Mouse (Mus musculus): ENCODE data around the gene Dnajb1.
"Not testable (repeated sequence)": the region's sequence is repeated elsewhere in the genome, so short reads cannot be mapped to it uniquely, and the experiment has no call there.

Gene Dnajb1

GRCm38 (mm10) chr8:83577384-83577791, 30.6 kb upstream of the Dnajb1 start:
- peak; percentile 14 for DNase-seq (ENCODE audit: extremely low spot score, low spot score)

GRCm38 (mm10) chr8:83578131-83579055, 29.6 kb upstream of the Dnajb1 start:
- DNase-seq (ENCODE audit: extremely low spot score, low spot score), result peak; percentile 19

GRCm38 (mm10) chr8:83579676-83580075, 28.3 kb upstream of the Dnajb1 start:
- no peak for DNase-seq (ENCODE audit: extremely low spot score, low spot score)

GRCm38 (mm10) chr8:83580826-83581225, 27.2 kb upstream of the Dnajb1 start:
- no peak for DNase-seq (ENCODE audit: extremely low spot score, low spot score)

- DNase-seq (ENCODE audit: extremely low spot score, low spot score), result no peak
Observed at GRCm38 (mm10) chr8:83582226-83582625, 25.8 kb upstream of the Dnajb1 start.

- DNase-seq (ENCODE audit: extremely low spot score, low spot score), result no peak
Observed at GRCm38 (mm10) chr8:83583236-83583635, 24.8 kb upstream of the Dnajb1 start.

GRCm38 (mm10) chr8:83584771-83585170, 23.2 kb upstream of the Dnajb1 start:
- DNase-seq (ENCODE audit: extremely low spot score, low spot score), result no peak

- DNase-seq (ENCODE audit: extremely low spot score, low spot score), result no peak
Observed at GRCm38 (mm10) chr8:83585333-83585732, 22.7 kb upstream of the Dnajb1 start.

- no peak for DNase-seq (ENCODE audit: extremely low spot score, low spot score)
Observed at GRCm38 (mm10) chr8:83587644-83588043, 20.3 kb upstream of the Dnajb1 start.

GRCm38 (mm10) chr8:83588886-83589285, 19.1 kb upstream of the Dnajb1 start:
- no peak for DNase-seq (ENCODE audit: extremely low spot score, low spot score)

- DNase-seq (ENCODE audit: extremely low spot score, low spot score), result no peak
Observed at GRCm38 (mm10) chr8:83590488-83591023, 17.4 kb upstream of the Dnajb1 start.

- DNase-seq (ENCODE audit: extremely low spot score, low spot score), result no peak
Observed at GRCm38 (mm10) chr8:83592682-83593081, 15.3 kb upstream of the Dnajb1 start.

GRCm38 (mm10) chr8:83593325-83594166, 14.4 kb upstream of the Dnajb1 start:
- DNase-seq (ENCODE audit: extremely low spot score, low spot score), result no peak

- peak; percentile 98 for DNase-seq (ENCODE audit: extremely low spot score, low spot score)
Observed at GRCm38 (mm10) chr8:83594167-83595049, 13.6 kb upstream of the Dnajb1 start.

- not testable (repeated sequence) for DNase-seq (ENCODE audit: extremely low spot score, low spot score)
Observed at GRCm38 (mm10) chr8:83595050-83595345, 13.0 kb upstream of the Dnajb1 start.

GRCm38 (mm10) chr8:83596369-83596768, 11.6 kb upstream of the Dnajb1 start:
- DNase-seq (ENCODE audit: extremely low spot score, low spot score), result no peak

- no peak for DNase-seq (ENCODE audit: extremely low spot score, low spot score)
Observed at GRCm38 (mm10) chr8:83598146-83598545, 9.8 kb upstream of the Dnajb1 start.

- no peak for DNase-seq (ENCODE audit: extremely low spot score, low spot score)
Observed at GRCm38 (mm10) chr8:83599814-83600213, 8.2 kb upstream of the Dnajb1 start.

GRCm38 (mm10) chr8:83602650-83603029, 5.4 kb upstream of the Dnajb1 start:
- DNase-seq (ENCODE audit: extremely low spot score, low spot score), result no peak

- peak; percentile 82 for DNase-seq (ENCODE audit: extremely low spot score, low spot score)
Observed at GRCm38 (mm10) chr8:83608398-83608829, 421 bp downstream of the Dnajb1 start.

GRCm38 (mm10) chr8:83609086-83609485, 1.1 kb downstream of the Dnajb1 start:
- no peak for DNase-seq (ENCODE audit: extremely low spot score, low spot score)
